Mouse (Mus musculus): Measurements from ENCODE around the gene Il22ra1.

Il22ra1 gene

GRCm38 (mm10) chr4:135726416-135726815 lies 1.6 kb upstream of the Il22ra1 start:
- in situ Hi-C loops (cut with MboI; ENCODE audit: low pct_unique_long_range_greater_than_20kb in 1 of 2, low sequenced_read_pairs in 2 of 2, unreplicated experiment in 1 of 2), result no loop called here

GRCm38 (mm10) chr4:135730204-135730603 lies 2.2 kb downstream of the Il22ra1 start:
- in situ Hi-C loops (cut with MboI; ENCODE audit: low pct_unique_long_range_greater_than_20kb in 1 of 2, low sequenced_read_pairs in 2 of 2, unreplicated experiment in 1 of 2), result no loop called here

GRCm38 (mm10) chr4:135730951-135731350 lies 3.0 kb downstream of the Il22ra1 start:
- in situ Hi-C loops (cut with MboI; ENCODE audit: low pct_unique_long_range_greater_than_20kb in 1 of 2, low sequenced_read_pairs in 2 of 2, unreplicated experiment in 1 of 2), result no loop called here

GRCm38 (mm10) chr4:135733901-135734300 lies 5.9 kb downstream of the Il22ra1 start:
- in situ Hi-C loops (cut with MboI; ENCODE audit: low pct_unique_long_range_greater_than_20kb in 1 of 2, low sequenced_read_pairs in 2 of 2, unreplicated experiment in 1 of 2), result no loop called here

- in situ Hi-C loops (cut with MboI; ENCODE audit: low pct_unique_long_range_greater_than_20kb in 1 of 2, low sequenced_read_pairs in 2 of 2, unreplicated experiment in 1 of 2), result no loop called here
Measured at GRCm38 (mm10) chr4:135736903-135737302, 8.9 kb downstream of the Il22ra1 start.

GRCm38 (mm10) chr4:135738237-135738636 lies 10.3 kb downstream of the Il22ra1 start:
- in situ Hi-C loops (cut with MboI; ENCODE audit: low pct_unique_long_range_greater_than_20kb in 1 of 2, low sequenced_read_pairs in 2 of 2, unreplicated experiment in 1 of 2), result no loop called here

- in situ Hi-C loops (cut with MboI; ENCODE audit: low pct_unique_long_range_greater_than_20kb in 1 of 2, low sequenced_read_pairs in 2 of 2, unreplicated experiment in 1 of 2), result no loop called here
Measured at GRCm38 (mm10) chr4:135739148-135739547, 11.2 kb downstream of the Il22ra1 start.

- in situ Hi-C loops (cut with MboI; ENCODE audit: low pct_unique_long_range_greater_than_20kb in 1 of 2, low sequenced_read_pairs in 2 of 2, unreplicated experiment in 1 of 2), result no loop called here
Measured at GRCm38 (mm10) chr4:135739672-135740071, 11.7 kb downstream of the Il22ra1 start.

- in situ Hi-C loops (cut with MboI; ENCODE audit: low pct_unique_long_range_greater_than_20kb in 1 of 2, low sequenced_read_pairs in 2 of 2, unreplicated experiment in 1 of 2), result no loop called here
Measured at GRCm38 (mm10) chr4:135743520-135743919, 15.5 kb downstream of the Il22ra1 start.

GRCm38 (mm10) chr4:135744726-135745448 lies 16.9 kb downstream of the Il22ra1 start:
- in situ Hi-C loops (cut with MboI; ENCODE audit: low pct_unique_long_range_greater_than_20kb in 1 of 2, low sequenced_read_pairs in 2 of 2, unreplicated experiment in 1 of 2), result no loop called here

- in situ Hi-C loops (cut with MboI; ENCODE audit: low pct_unique_long_range_greater_than_20kb in 1 of 2, low sequenced_read_pairs in 2 of 2, unreplicated experiment in 1 of 2), result no loop called here
Measured at GRCm38 (mm10) chr4:135745613-135746012, 17.6 kb downstream of the Il22ra1 start.

GRCm38 (mm10) chr4:135750896-135751295 lies 22.9 kb downstream of the Il22ra1 start:
- in situ Hi-C loops (cut with MboI; ENCODE audit: low pct_unique_long_range_greater_than_20kb in 1 of 2, low sequenced_read_pairs in 2 of 2, unreplicated experiment in 1 of 2), result no loop called here

GRCm38 (mm10) chr4:135752106-135752778 lies 24.3 kb downstream of the Il22ra1 start:
- in situ Hi-C loops (cut with MboI; ENCODE audit: low pct_unique_long_range_greater_than_20kb in 1 of 2, low sequenced_read_pairs in 2 of 2, unreplicated experiment in 1 of 2), result no loop called here

GRCm38 (mm10) chr4:135752779-135753164 lies 24.8 kb downstream of the Il22ra1 start:
- in situ Hi-C loops (cut with MboI; ENCODE audit: low pct_unique_long_range_greater_than_20kb in 1 of 2, low sequenced_read_pairs in 2 of 2, unreplicated experiment in 1 of 2), result no loop called here

GRCm38 (mm10) chr4:135758331-135758730 lies 30.4 kb downstream of the Il22ra1 start:
- in situ Hi-C loops (cut with MboI; ENCODE audit: low pct_unique_long_range_greater_than_20kb in 1 of 2, low sequenced_read_pairs in 2 of 2, unreplicated experiment in 1 of 2), result no loop called here

GRCm38 (mm10) chr4:135758825-135759224 lies 30.9 kb downstream of the Il22ra1 start:
- in situ Hi-C loops (cut with MboI; ENCODE audit: low pct_unique_long_range_greater_than_20kb in 1 of 2, low sequenced_read_pairs in 2 of 2, unreplicated experiment in 1 of 2), result no loop called here

- in situ Hi-C loops (cut with MboI; ENCODE audit: low pct_unique_long_range_greater_than_20kb in 1 of 2, low sequenced_read_pairs in 2 of 2, unreplicated experiment in 1 of 2), result no loop called here
Measured at GRCm38 (mm10) chr4:135759356-135759976, 31.5 kb downstream of the Il22ra1 start, which contains the start of gene Myom3. Gene Myom3, plus strand, starts transcription at chr4:135759715.

GRCm38 (mm10) chr4:135761048-135761447 lies 33.1 kb downstream of the Il22ra1 start:
- in situ Hi-C loops (cut with MboI; ENCODE audit: low pct_unique_long_range_greater_than_20kb in 1 of 2, low sequenced_read_pairs in 2 of 2, unreplicated experiment in 1 of 2), result no loop called here

- in situ Hi-C loops (cut with MboI; ENCODE audit: low pct_unique_long_range_greater_than_20kb in 1 of 2, low sequenced_read_pairs in 2 of 2, unreplicated experiment in 1 of 2), result no loop called here
Measured at GRCm38 (mm10) chr4:135761569-135761968, 33.6 kb downstream of the Il22ra1 start.
